In the genomic region with DNA sequence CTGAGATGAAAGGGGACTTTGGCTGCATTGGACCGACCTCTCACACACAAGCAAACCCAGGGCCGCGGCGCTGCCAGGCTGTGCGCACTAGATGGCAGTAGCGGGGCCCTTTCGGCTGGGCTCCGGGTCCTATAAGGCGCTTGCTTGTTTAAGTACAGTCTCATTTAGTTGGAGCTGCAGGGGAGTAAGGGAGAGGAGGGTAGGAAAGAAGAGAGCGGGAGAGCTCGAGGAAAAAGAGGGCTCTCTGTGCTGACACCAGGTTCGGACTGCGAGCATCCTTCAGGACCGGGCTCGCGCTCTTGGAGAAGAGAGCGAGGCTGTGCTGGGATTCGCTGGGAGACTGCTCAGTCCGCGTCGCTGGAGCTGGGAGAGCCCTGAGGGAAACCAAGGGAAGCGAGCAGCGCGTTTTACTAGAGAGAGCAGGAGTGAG, we compare ENCODE assay signal across 8 mouse cellular contexts. TPM values are rescaled to one million over a fixed set of nuclear protein-coding genes. Genes with fewer than 3 reads are reported as not detected.
DNase-seq lines count a peak whose midpoint lies in the region; ATAC-seq and TF ChIP-seq lines count a peak whose summit lies in the region.

Lsamp (plus strand) TSS at position 157 of the 430 bp plus-strand sequence.

- no peaks in the 10 kb centered on the region for H3K4me1 ChIP-seq in lung, adult 2 months (ENCODE audit: control insufficient read depth, insufficient read depth, low read length)
- no peaks in the 10 kb centered on the region for H3K4me1 ChIP-seq in embryonic facial prominence, embryonic 15.5 days
- H3K4me1 ChIP-seq in hindbrain, embryonic 10.5 days (replicated peaks), result peaks cover 7% of the 10 kb centered on the region; the same call in 1 of the 2 replicates
- no peaks in the 10 kb centered on the region for H3K4me1 ChIP-seq in liver, postnatal 0 days (ENCODE audit: insufficient read depth)

- H3K27me3 ChIP-seq in embryonic facial prominence, embryonic 15.5 days, result no peaks in the 10 kb centered on the region
- peaks cover 7% of the 10 kb centered on the region; the same call in 1 of the 2 replicates for H3K27me3 ChIP-seq in hindbrain, embryonic 10.5 days (ENCODE audit: insufficient read depth, poor library complexity, severe bottlenecking)
- 0 out of 2 replicates have a peak, but pooled peaks cover 7% of the 10 kb centered on the region for H3K27me3 ChIP-seq in liver, postnatal 0 days (ENCODE audit: insufficient read depth, low read length)

- no peaks in the 10 kb centered on the region for H3K36me3 ChIP-seq in embryonic facial prominence, embryonic 15.5 days
- no peaks in the 10 kb centered on the region for H3K36me3 ChIP-seq in hindbrain, embryonic 10.5 days
- H3K36me3 ChIP-seq in liver, postnatal 0 days (replicated peaks; ENCODE audit: insufficient read depth, low read length), result no peaks in the 10 kb centered on the region

- WGBS in lung, adult 2 months, result 1% methylated on average over 24 of the region's 24 CpGs
- under 1% methylated on average over 24 of the region's 24 CpGs for WGBS in embryonic facial prominence, embryonic 15.5 days
- WGBS in hindbrain, embryonic 10.5 days, result under 1% methylated on average over 24 of the region's 24 CpGs
- 1% methylated on average over 24 of the region's 24 CpGs for WGBS in liver, postnatal 0 days (ENCODE audit: insufficient replicate concordance)

- ATAC-seq in embryonic facial prominence, embryonic 15.5 days (ENCODE audit: insufficient number of reproducible peaks, low FRiP score, low TSS enrichment, low read depth), result peak; percentile 82
- no peak for ATAC-seq in liver, postnatal 0 days
- ATAC-seq in megakaryocyte progenitor cell, adult 5-6 weeks (replicated peaks; ENCODE audit: poor library complexity), result no peak

- no peak for TF ChIP-seq EP300 in liver, postnatal 0 days (IDR thresholded peaks at IDR 0.05; ENCODE audit: low read depth)

- no peak within 1 kb of the TSS for H3K27ac ChIP-seq in embryonic facial prominence, embryonic 15.5 days (replicated peaks)
- H3K27ac ChIP-seq in hindbrain, embryonic 10.5 days, result peak within 1 kb of the TSS; percentile 79
- H3K27ac ChIP-seq in liver, postnatal 0 days (ENCODE audit: low read depth), result no peak within 1 kb of the TSS

- TF ChIP-seq CTCF in lung, adult 2 months (IDR thresholded peaks at IDR 0.05; ENCODE audit: insufficient read depth, low read length), result peak; percentile 12; the same call in 1 of the 2 replicates
- peak; percentile 41 for TF ChIP-seq CTCF in liver, postnatal 0 days (IDR thresholded peaks at IDR 0.05; ENCODE audit: low read depth)

- TF ChIP-seq POLR2A in lung, adult 2 months (IDR thresholded peaks at IDR 0.05; ENCODE audit: borderline replicate concordance, extremely low read depth, low read depth, low read length), result no peak

- no peaks in the 10 kb centered on the region for H3K9me3 ChIP-seq in embryonic facial prominence, embryonic 15.5 days (replicated peaks)
- no peaks in the 10 kb centered on the region for H3K9me3 ChIP-seq in hindbrain, embryonic 10.5 days
- H3K9me3 ChIP-seq in liver, postnatal 0 days (ENCODE audit: low read length), result no peaks in the 10 kb centered on the region

- H3K9ac ChIP-seq in embryonic facial prominence, embryonic 15.5 days, result peak within 1 kb of the TSS; percentile 40
- H3K9ac ChIP-seq in liver, postnatal 0 days (replicated peaks), result no peak within 1 kb of the TSS

- H3K4me3 ChIP-seq in lung, adult 2 months (replicated peaks; ENCODE audit: extremely low read depth, low read depth, low read length), result peak within 1 kb of the TSS; percentile 9
- peak within 1 kb of the TSS; percentile 53 for H3K4me3 ChIP-seq in embryonic facial prominence, embryonic 15.5 days (replicated peaks)
- peak within 1 kb of the TSS; percentile 70 for H3K4me3 ChIP-seq in hindbrain, embryonic 10.5 days
- peak within 1 kb of the TSS; percentile 15; the same call in 1 of the 2 replicates for H3K4me3 ChIP-seq in liver, postnatal 0 days (ENCODE audit: low read depth, low read length)

- H3K4me2 ChIP-seq in embryonic facial prominence, embryonic 15.5 days (replicated peaks), result peak within 1 kb of the TSS; percentile 95
- H3K4me2 ChIP-seq in liver, postnatal 0 days (ENCODE audit: low read depth, low read length), result peak within 1 kb of the TSS; percentile 58

- DNase-seq in lung, adult 2 months, result peak; percentile 11
- no peak for DNase-seq in lung, adult 18-20 months
- peak; percentile 87 for DNase-seq in hindbrain, embryonic 10.5 days (ENCODE audit: low spot score)
- peak; percentile 68 for DNase-seq in layer of hippocampus, adult 9-10 months (ENCODE audit: low spot score)
- peak; percentile 21 for DNase-seq in liver, postnatal 0 days
- DNase-seq in retina, adult 2 months (ENCODE audit: low read depth, low spot score), result peak; percentile 39

RNA-seq across cellular contexts. Expression of gene Lsamp, which starts in this region (rescaled TPM):
- 0.28 and 0.37 TPM in 2 replicates for polyA plus RNA-seq in lung, adult 2 months (2012; rRNA removed)
- 8.4 and 8.6 TPM in 2 replicates for polyA plus RNA-seq in embryonic facial prominence, embryonic 15.5 days (2015; fragmentation: Nextera tagmentation; extraction: Ambion mirVana)
- 10.2 and 17.2 TPM in 2 replicates for polyA plus RNA-seq in hindbrain, embryonic 10.5 days (2016; fragmentation: Nextera tagmentation; extraction: Ambion mirVana)
- 0.04 TPM in 2 replicates for polyA plus RNA-seq in liver, postnatal 0 days (2015; fragmentation: Nextera tagmentation; extraction: Ambion mirVana)
- total RNA-seq in megakaryocyte progenitor cell, adult 5-6 weeks (2015), result not detected in 2 replicates
- not detected in 2 replicates for total RNA-seq in megakaryocyte progenitor cell, adult 5-6 weeks (2017)

Comparison
In these comparisons a context has a peak if more than half of its experiments do, and no peak if none do; other contexts are left out.
1. Peak in DNase-seq and H3K4me3 ChIP-seq in lung, adult 2 months; RNA of the gene not detected or under 1 TPM.
2. Peak in DNase-seq, H3K4me3 ChIP-seq and H3K4me2 ChIP-seq in liver, postnatal 0 days; RNA of the gene not detected or under 1 TPM.
3. DNase-seq: peak in hindbrain, embryonic 10.5 days (single experiment), layer of hippocampus, adult 9-10 months (single experiment) and retina, adult 2 months (single experiment); none in lung, adult 18-20 months (0 of 2).
4. H3K4me3 ChIP-seq: peak in every context shown above with its lines; median percentile 70 in hindbrain, embryonic 10.5 days; 53 in embryonic facial prominence, embryonic 15.5 days; 15 in liver, postnatal 0 days; 9 in lung, adult 2 months.